Mouse (Mus musculus): ENCODE measurements around the gene Triap1.

DNA sequence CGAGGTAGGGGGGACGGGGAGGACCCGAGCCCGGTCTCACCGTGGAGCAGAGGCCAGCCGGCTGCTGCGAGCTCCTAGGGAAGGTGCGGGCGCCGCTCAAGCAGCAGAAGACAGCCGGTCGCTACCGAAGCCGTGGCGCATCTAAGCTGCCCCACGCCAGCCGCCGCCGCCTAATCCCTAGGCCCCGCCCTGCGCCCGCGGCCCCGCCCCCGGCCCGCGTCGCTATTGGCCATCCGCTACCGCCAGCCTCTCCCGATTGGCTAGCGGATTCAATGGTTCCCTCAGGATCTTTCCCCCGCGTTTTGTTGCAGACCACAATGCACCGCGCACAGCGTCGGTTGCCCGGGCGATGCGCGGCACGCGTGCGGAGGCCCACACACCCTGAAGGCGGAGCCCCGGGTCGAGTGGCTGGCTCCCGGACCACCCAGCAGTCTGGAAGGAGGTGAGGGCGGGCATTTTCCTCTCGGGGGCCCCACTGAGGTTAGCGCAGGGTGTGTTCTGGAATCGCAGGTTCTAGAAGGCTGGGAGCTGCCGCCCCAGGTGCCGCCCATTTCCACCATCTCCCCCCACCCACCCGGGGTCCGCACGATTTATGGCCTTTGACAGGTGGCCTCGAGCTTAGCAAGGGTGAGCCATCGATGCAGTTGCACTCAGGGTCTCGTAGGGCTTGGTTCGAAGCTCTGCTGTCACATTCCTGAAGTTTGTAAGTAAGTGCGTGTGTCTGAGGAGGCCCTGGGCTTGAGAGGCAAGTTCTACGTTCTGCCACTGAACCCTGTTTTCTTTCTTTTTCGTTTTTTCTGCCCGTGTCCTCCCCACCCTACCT lies 40.0 kb upstream of the Triap1 start, which contains the start of gene Dynll1:
- TF ChIP-seq CTCF (IDR thresholded peaks at IDR 0.05; ENCODE audit: borderline replicate concordance, extremely low read depth, insufficient read depth, insufficient read length): no peak
- TF ChIP-seq POLR2A (IDR thresholded peaks at IDR 0.05; ENCODE audit: borderline replicate concordance, extremely low read depth, insufficient read depth, insufficient read length, poor library complexity, severe bottlenecking): peak; percentile 94
